In the genomic region with DNA sequence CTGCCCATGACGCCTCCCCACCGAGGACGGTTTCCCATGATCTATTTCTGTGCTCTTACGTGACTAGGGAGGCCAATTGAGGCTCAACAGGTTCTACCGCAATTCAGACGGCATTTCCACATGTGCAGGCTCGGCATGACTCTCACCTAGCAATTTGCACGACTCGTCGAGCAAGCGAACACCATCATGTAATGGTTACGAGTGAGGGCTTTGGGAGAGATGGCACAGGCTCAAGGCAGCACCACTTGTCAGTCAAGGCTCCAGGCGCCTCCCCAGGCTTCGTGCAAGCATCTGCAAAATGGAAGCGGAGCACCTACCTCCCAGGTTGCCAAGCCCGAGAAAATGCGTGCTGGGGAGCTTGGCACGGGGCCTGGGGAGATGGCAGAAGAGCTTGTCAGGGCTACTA, we compare ENCODE assay signal across 9 mouse cellular contexts. TPM values are rescaled to one million over a fixed set of nuclear protein-coding genes. Genes with fewer than 3 reads are reported as not detected.
DNase-seq lines count a peak whose midpoint lies in the region; ATAC-seq lines count a peak whose summit lies in the region.
"Had no signal": no experiment of that assay in that cellular context is flagged by ENCODE, and none has a peak within 500 bp of the region (broad histone marks: within the 10 kb centered on the region; RNA-seq: fewer than 3 reads in every experiment).

No protein-coding gene starts in this region.

- H3K27me3 ChIP-seq in heart, embryonic 10.5 days (ENCODE audit: insufficient read depth, poor library complexity, severe bottlenecking) = no peaks in the 10 kb centered on the region
- H3K27me3 ChIP-seq: neural tube, embryonic 15.5 days had no signal

- 62% methylated on average over 18 of the region's 18 CpGs for WGBS in heart, embryonic 10.5 days

- ATAC-seq in erythroid progenitor cell, adult 5-6 weeks (replicated peaks; ENCODE audit: low FRiP score, poor library complexity, severe bottlenecking) = no peak

- H3K4me3 ChIP-seq in heart, embryonic 10.5 days = no peak overlapping the region
- H3K4me3 ChIP-seq: neural tube, embryonic 15.5 days had no signal

- no peak for DNase-seq in heart, embryonic 10.5 days (ENCODE audit: low spot score)
- DNase-seq in heart, adult 8-10 months (ENCODE audit: low spot score) = no peak
- peak; percentile 41 for DNase-seq in right cerebral cortex, postnatal 4 days
- DNase-seq in right cerebral cortex, postnatal 36 days (ENCODE audit: low spot score in 2 of 2) = no peak
- peak; percentile 76 for DNase-seq in gastrocnemius, postnatal 25 days
- DNase-seq in lung, postnatal 10 days = no peak
- DNase-seq: layer of hippocampus, adult 9-11 months had no signal

- no peaks in the 10 kb centered on the region for H3K9me3 ChIP-seq in heart, embryonic 10.5 days
- H3K9me3 ChIP-seq: neural tube, embryonic 15.5 days had no signal

- peak overlapping the region; percentile 33; the same call in 1 of the 2 replicates for H3K27ac ChIP-seq in heart, embryonic 10.5 days
- H3K27ac ChIP-seq: neural tube, embryonic 15.5 days had no signal

- H3K4me1 ChIP-seq in heart, embryonic 10.5 days = peaks cover 96% of the 10 kb centered on the region

- H3K36me3 ChIP-seq in heart, embryonic 10.5 days = peaks cover 10% of the 10 kb centered on the region; the same call in 1 of the 2 replicates

RNA-seq across cellular contexts. Expression of a gene that starts 18.0 kb away (rescaled TPM):
- 84.9 and 103 TPM in 2 replicates for polyA plus RNA-seq in heart, embryonic 10.5 days (2016; fragmentation: Nextera tagmentation; extraction: Ambion mirVana)
- total RNA-seq in heart, adult 8-10 months (2022) = 100 to 1,000 TPM; 114 to 136 (median 121) TPM
- 10 to 100 TPM; 61.8 to 63.6 TPM for total RNA-seq in gastrocnemius, postnatal 25 days (2021)
- total RNA-seq in erythroid progenitor cell, adult 5-6 weeks (2015; ENCODE audit: low replicate concordance) = 11.9 and 36.9 TPM in 2 replicates
- 6.4 and 9.9 TPM in 2 replicates for total RNA-seq in erythroid progenitor cell, adult 5-6 weeks (2017; ENCODE audit: low replicate concordance)

RNA-seq across cellular contexts. Expression of a gene that starts 22.5 kb away (rescaled TPM):
- polyA plus RNA-seq in heart, embryonic 10.5 days (2016; fragmentation: Nextera tagmentation; extraction: Ambion mirVana) = 35.0 and 40.9 TPM in 2 replicates
- 10 to 100 TPM; 52.2 to 60.3 (median 58.6) TPM for total RNA-seq in heart, adult 8-10 months (2022)
- 10 to 100 TPM; 37.8 to 44.5 TPM for total RNA-seq in gastrocnemius, postnatal 25 days (2021)
- total RNA-seq in erythroid progenitor cell, adult 5-6 weeks (2015; ENCODE audit: low replicate concordance) = 4.0 and 14.3 TPM in 2 replicates
- total RNA-seq in erythroid progenitor cell, adult 5-6 weeks (2017; ENCODE audit: low replicate concordance) = 4.4 and 8.6 TPM in 2 replicates

RNA-seq across cellular contexts. Expression of a gene that starts 26.8 kb away (rescaled TPM):
- polyA plus RNA-seq in heart, embryonic 10.5 days (2016; fragmentation: Nextera tagmentation; extraction: Ambion mirVana) = 90.9 and 108 TPM in 2 replicates
- 10 to 100 TPM; 45.4 to 51.9 (median 48.8) TPM for total RNA-seq in heart, adult 8-10 months (2022)
- 10 to 100 TPM; 79.7 to 84.2 TPM for total RNA-seq in gastrocnemius, postnatal 25 days (2021)
- total RNA-seq in erythroid progenitor cell, adult 5-6 weeks (2015; ENCODE audit: low replicate concordance) = 60.8 and 82.5 TPM in 2 replicates
- 28.0 and 39.7 TPM in 2 replicates for total RNA-seq in erythroid progenitor cell, adult 5-6 weeks (2017; ENCODE audit: low replicate concordance)

RNA-seq across cellular contexts. Expression of a gene that starts 36.7 kb away (rescaled TPM):
- polyA plus RNA-seq in heart, embryonic 10.5 days (2016; fragmentation: Nextera tagmentation; extraction: Ambion mirVana) = 16.5 and 19.4 TPM in 2 replicates
- total RNA-seq in heart, adult 8-10 months (2022) = under 1 TPM; 0.12 to 0.23 (median 0.18) TPM
- not detected for total RNA-seq in gastrocnemius, postnatal 25 days (2021)
- 26.7 and 30.2 TPM in 2 replicates for total RNA-seq in erythroid progenitor cell, adult 5-6 weeks (2015; ENCODE audit: low replicate concordance)
- total RNA-seq in erythroid progenitor cell, adult 5-6 weeks (2017; ENCODE audit: low replicate concordance) = 14.4 and 14.5 TPM in 2 replicates

RNA-seq across cellular contexts. Expression of a gene that starts 55.7 kb away (rescaled TPM):
- 40.8 and 44.6 TPM in 2 replicates for polyA plus RNA-seq in heart, embryonic 10.5 days (2016; fragmentation: Nextera tagmentation; extraction: Ambion mirVana)
- 10 to 100 TPM; 12.7 to 15.5 (median 14.9) TPM for total RNA-seq in heart, adult 8-10 months (2022)
- total RNA-seq in gastrocnemius, postnatal 25 days (2021) = 10 to 100 TPM in 1 of 2 experiments, 1 to 10 TPM in 1; 9.8 to 12.6 TPM
- 1.1 and 1.3 TPM in 2 replicates for total RNA-seq in erythroid progenitor cell, adult 5-6 weeks (2015; ENCODE audit: low replicate concordance)
- 2.9 and 5.1 TPM in 2 replicates for total RNA-seq in erythroid progenitor cell, adult 5-6 weeks (2017; ENCODE audit: low replicate concordance)

Comparison
In these comparisons a context has a peak if more than half of its experiments do, and no peak if none do; other contexts are left out.
1. DNase-seq: peak in right cerebral cortex, postnatal 4 days (single experiment) and gastrocnemius, postnatal 25 days (single experiment); none in heart, embryonic 10.5 days (single experiment), heart, adult 8-10 months (single experiment), right cerebral cortex, postnatal 36 days (0 of 2) and lung, postnatal 10 days (single experiment).